Mouse (Mus musculus) MEL (cell line): Measurements from ENCODE around the gene Mrs2. TPM values are rescaled to one million over a fixed set of nuclear protein-coding genes. Genes with fewer than 3 reads are reported as not detected.

Experiments used
- DNase-seq: peaks from one replicate; pipeline ENCODE4 v3.0.0; 2011; ENCODE audit warnings: low read depth, low spot score
- H3K27ac ChIP-seq: 2 replicates; pipeline ENCODE4 v1.5.1; 2012; ENCODE audit warnings: low read depth, mild to moderate bottlenecking, control low read depth, low read length, moderate library complexity; ENCODE audit not compliant: control insufficient read depth
- H3K27me3 ChIP-seq, 2 experiments: fragments of 150-350 bp in 1 of 2; sonication (generic) in 1 of 2; 2 replicates each; pipeline ENCODE4 v1.6.1; 2012; ENCODE audit warnings: low read length in 2 of 2, mild to moderate bottlenecking in 2 of 2, improper control_type of control experiment in 1 of 2, moderate library complexity in 1 of 2; ENCODE audit not compliant: insufficient read depth in 2 of 2, control insufficient read depth in 1 of 2
- H3K36me3 ChIP-seq, 2 experiments: 2 replicates each; pipeline ENCODE4 v1.6.1; 2012 to 2014; ENCODE audit warnings: low read length in 2 of 2, improper control_type of control experiment in 1 of 2, inconsistent platforms in 1 of 2, mild to moderate bottlenecking in 1 of 2; ENCODE audit not compliant: insufficient read depth in 2 of 2, control insufficient read depth in 1 of 2
- H3K4me1 ChIP-seq, 2 experiments: fragments of 150-350 bp in 1 of 2; sonication (generic) in 1 of 2; 2 replicates each; pipeline ENCODE4 v1.6.1; 2012; ENCODE audit warnings: low read length in 2 of 2, improper control_type of control experiment in 1 of 2, mild to moderate bottlenecking in 1 of 2; ENCODE audit not compliant: insufficient read depth in 2 of 2, control insufficient read depth in 1 of 2
- H3K4me3 ChIP-seq, 2 experiments: fragments of 150-350 bp in 1 of 2; sonication (generic) in 1 of 2; 2 replicates each; pipeline ENCODE4 v1.5.1; 2012; ENCODE audit warnings: low read depth in 2 of 2, low read length in 2 of 2, mild to moderate bottlenecking in 2 of 2, moderate library complexity in 2 of 2, control low read depth in 1 of 2, improper control_type of control experiment in 1 of 2; ENCODE audit not compliant: control insufficient read depth in 1 of 2, insufficient read depth in 1 of 2
- H3K79me2 ChIP-seq: 2 replicates; pipeline ENCODE4 v1.6.1; 2012; ENCODE audit warnings: mild to moderate bottlenecking, low read length, moderate library complexity; ENCODE audit not compliant: control insufficient read depth, poor library complexity, insufficient read depth
- H3K9ac ChIP-seq: 2 replicates; pipeline ENCODE4 v1.6.1; 2012; ENCODE audit warnings: low read depth, mild to moderate bottlenecking, control low read depth, low read length, moderate library complexity; ENCODE audit not compliant: control insufficient read depth, poor library complexity, severe bottlenecking
- H3K9me3 ChIP-seq: fragments of 150-350 bp; sonication (generic); replicated peaks from 2 replicates; pipeline ENCODE4 v1.6.1; 2012; ENCODE audit warnings: mild to moderate bottlenecking, low read length, improper control_type of control experiment, moderate library complexity; ENCODE audit not compliant: insufficient read depth
- CTCF ChIP-seq, 3 experiments: IDR thresholded peaks in 2 of 3; conservative IDR thresholded peaks in 1 of 3; 2 replicates each; pipeline ENCODE4 v1.5.1; 2011 to 2012; ENCODE audit warnings: low read length in 3 of 3, low read depth in 2 of 3, mild to moderate bottlenecking in 2 of 3, improper control_type of control experiment in 1 of 3, inconsistent platforms in 1 of 3, mixed read lengths in 1 of 3, moderate library complexity in 1 of 3; ENCODE audit not compliant: control insufficient read depth in 1 of 3, insufficient read depth in 1 of 3, poor library complexity in 1 of 3, severe bottlenecking in 1 of 3
- E2F4 ChIP-seq: IDR thresholded peaks from 2 replicates; pipeline ENCODE4 v1.6.1; 2011; ENCODE audit warnings: low read depth, low read length, improper control_type of control experiment, borderline replicate concordance
- ELF1 ChIP-seq: IDR thresholded peaks from 2 replicates; pipeline ENCODE4 v1.6.1; 2014; ENCODE audit warnings: low read depth, mild to moderate bottlenecking, inconsistent platforms, low read length, improper control_type of control experiment, moderate library complexity
- ETS1 ChIP-seq: IDR thresholded peaks from 2 replicates; pipeline ENCODE4 v1.6.1; 2012; ENCODE audit warnings: low read depth, mild to moderate bottlenecking, inconsistent platforms, low read length, improper control_type of control experiment, moderate library complexity
- HCFC1 ChIP-seq: IDR thresholded peaks from 2 replicates; pipeline ENCODE4 v1.6.1; 2012; ENCODE audit warnings: low read depth, mild to moderate bottlenecking, inconsistent platforms, low read length, improper control_type of control experiment, moderate library complexity
- JUND ChIP-seq: IDR thresholded peaks from 2 replicates; pipeline ENCODE4 v1.6.1; 2011; ENCODE audit warnings: low read depth, mild to moderate bottlenecking, improper control_type of control experiment, low read length
- KAT2A ChIP-seq: conservative IDR thresholded peaks from 2 replicates; pipeline ENCODE4 v1.6.1; 2012; ENCODE audit warnings: low read depth, low read length, improper control_type of control experiment, inconsistent platforms
- MAFK ChIP-seq: IDR thresholded peaks from 2 replicates; pipeline ENCODE4 v1.6.1; 2011; ENCODE audit warnings: low read depth, mild to moderate bottlenecking, low read length, improper control_type of control experiment, borderline replicate concordance
- MAX ChIP-seq: IDR thresholded peaks from 2 replicates; pipeline ENCODE4 v1.6.1; 2011; ENCODE audit warnings: low read length, improper control_type of control experiment
- MAZ ChIP-seq: IDR thresholded peaks from 2 replicates; pipeline ENCODE4 v1.6.1; 2012; ENCODE audit warnings: low read depth, mild to moderate bottlenecking, inconsistent platforms, low read length, improper control_type of control experiment
- MEF2A ChIP-seq: IDR thresholded peaks from 2 replicates; pipeline ENCODE4 v1.6.1; 2014; ENCODE audit warnings: low read depth, mild to moderate bottlenecking, inconsistent platforms, low read length, improper control_type of control experiment; ENCODE audit not compliant: poor library complexity, insufficient replicate concordance, severe bottlenecking; ENCODE audit errors: extremely low read depth
- MYB ChIP-seq: IDR thresholded peaks from 2 replicates; pipeline ENCODE4 v1.6.1; 2011; ENCODE audit warnings: mild to moderate bottlenecking, low read depth, low read length, improper control_type of control experiment
- SMC3 ChIP-seq: IDR thresholded peaks from 2 replicates; pipeline ENCODE4 v1.6.1; 2011; ENCODE audit warnings: low read depth, low read length, improper control_type of control experiment
- TBP ChIP-seq: IDR thresholded peaks from 2 replicates; pipeline ENCODE4 v1.8.0; 2011; ENCODE audit warnings: low read depth, low read length, improper control_type of control experiment
- UBTF ChIP-seq: IDR thresholded peaks from 2 replicates; pipeline ENCODE4 v1.6.1; 2012; ENCODE audit warnings: low read depth, mild to moderate bottlenecking, inconsistent platforms, low read length, improper control_type of control experiment, moderate library complexity, borderline replicate concordance; ENCODE audit not compliant: insufficient read depth
- ZMIZ1 ChIP-seq: IDR thresholded peaks from 2 replicates; pipeline ENCODE4 v1.6.1; 2012; ENCODE audit warnings: low read depth, mild to moderate bottlenecking, inconsistent platforms, low read length, improper control_type of control experiment, moderate library complexity
- polyA plus RNA-seq, 2 experiments: library from polyadenylated mRNA; stranded (reverse) in 1 of 2; unstranded in 1 of 2; fragments of >175 nt in 1 of 2; fragments of >200 nt in 1 of 2; gene quantifications; 2 replicates each; pipeline versions ENCODE4 v1.2.1 to v1.2.4; 2012; ENCODE audit warnings: low replicate concordance in 2 of 2, low read depth in 1 of 2; ENCODE audit not compliant: insufficient read length in 2 of 2, insufficient read depth in 1 of 2, missing spikeins in 1 of 2
- total RNA-seq: library from RNA; depleted of rRNA; stranded (reverse); fragments of 300-350 nt; gene quantifications from 2 replicates; pipeline ENCODE4 v1.2.3, GENCODE M21; 2012

Mrs2 gene
- total and polyA plus RNA-seq, 3 experiments, result 16.6 to 45.4 TPM; not detected in 1

GRCm38 (mm10) chr13:24945567-24945966 lies 74.6 kb downstream of the Mrs2 start:
- no peaks in the 10 kb centered on the region for H3K9me3 ChIP-seq
- no peaks in the 10 kb centered on the region for H3K79me2 ChIP-seq
- no peaks in the 10 kb centered on the region for H3K4me1 ChIP-seq
- no peak for DNase-seq
- no peak overlapping the region for H3K9ac ChIP-seq
- no peaks in the 10 kb centered on the region for H3K36me3 ChIP-seq
- H3K4me3 ChIP-seq, result no peak overlapping the region
- no peak for TF ChIP-seq UBTF
- TF ChIP-seq CTCF (IDR thresholded peaks at IDR 0.05 in 2 of 3, conservative IDR thresholded peaks at IDR 0.05 in 1 of 3; ENCODE audit: control insufficient read depth in 1 of 3, insufficient read depth in 1 of 3, low read depth in 2 of 3, low read length in 3 of 3, poor library complexity in 1 of 3, severe bottlenecking in 1 of 3), result no peak
- TF ChIP-seq ETS1, result no peak
- no peak for TF ChIP-seq MYB
- TF ChIP-seq, all 39 proteins: peak for 0
- H3K27me3 ChIP-seq, result peaks cover 4 to 9% of the 10 kb centered on the region in 2 experiments
- no peak overlapping the region for H3K27ac ChIP-seq

GRCm38 (mm10) chr13:24943303-24943702 lies 76.9 kb downstream of the Mrs2 start:
- no peaks in the 10 kb centered on the region for H3K4me1 ChIP-seq
- no peak overlapping the region for H3K9ac ChIP-seq
- H3K27ac ChIP-seq, result no peak overlapping the region
- no peaks in the 10 kb centered on the region for H3K79me2 ChIP-seq
- DNase-seq, result no peak
- no peak overlapping the region for H3K4me3 ChIP-seq
- peaks cover 4 to 9% of the 10 kb centered on the region in 2 experiments for H3K27me3 ChIP-seq
- H3K36me3 ChIP-seq, result peaks cover 0 to 3% of the 10 kb centered on the region in 2 experiments; a peak in 1 of 4 replicates
- no peaks in the 10 kb centered on the region for H3K9me3 ChIP-seq
- TF ChIP-seq MAZ (no peak), ELF1 (no peak), KAT2A (no peak), E2F4 (no peak), SMC3 (no peak), MEF2A (no peak), MAFK (no peak), ZMIZ1 (no peak), JUND (no peak), TBP (no peak), MAX (no peak), CTCF (IDR thresholded peaks at IDR 0.05 in 2 of 3, conservative IDR thresholded peaks at IDR 0.05 in 1 of 3; ENCODE audit: control insufficient read depth in 1 of 3, insufficient read depth in 1 of 3, low read depth in 2 of 3, low read length in 3 of 3, poor library complexity in 1 of 3, severe bottlenecking in 1 of 3) (no peak), HCFC1 (no peak)
